In the genomic region with DNA sequence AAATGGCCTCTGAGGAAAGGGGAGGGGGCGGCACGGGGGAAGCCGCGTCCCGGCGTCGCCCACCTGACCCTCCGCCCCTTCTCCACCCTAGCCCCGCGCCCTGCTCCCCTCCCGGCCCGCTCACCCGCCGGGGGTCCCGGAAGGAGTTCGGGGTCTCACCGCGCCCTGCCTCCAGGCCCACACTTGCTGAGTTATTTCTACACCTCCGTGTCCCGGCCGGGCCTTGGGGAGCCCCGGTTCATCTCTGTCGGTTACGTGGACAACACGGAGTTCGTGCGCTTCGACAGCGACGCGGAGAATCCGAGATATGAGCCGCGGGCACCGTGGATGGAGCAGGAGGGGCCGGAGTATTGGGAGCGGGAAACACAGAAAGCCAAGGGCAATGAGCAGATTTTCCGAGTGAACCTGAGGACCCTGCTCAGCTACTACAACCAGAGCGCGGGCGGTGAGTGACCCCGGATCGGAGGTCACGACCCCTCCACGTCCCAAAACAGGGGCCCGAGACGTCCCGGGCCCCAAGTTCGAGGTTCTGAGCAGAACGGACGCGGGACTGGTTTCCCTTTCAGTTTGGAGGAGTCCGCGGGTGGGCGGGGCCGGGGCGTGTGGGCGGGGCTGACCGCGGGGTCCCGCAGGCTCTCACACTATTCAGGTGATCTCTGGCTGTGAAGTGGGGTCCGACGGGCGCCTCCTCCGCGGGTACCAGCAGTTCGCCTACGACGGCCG, we compare ENCODE assay signal across 7 mouse cellular contexts. TPM values are rescaled to one million over a fixed set of nuclear protein-coding genes. Genes with fewer than 3 reads are reported as not detected.
DNase-seq lines count a peak whose midpoint lies in the region; ATAC-seq and TF ChIP-seq lines count a peak whose summit lies in the region.

No protein-coding gene starts in this region.

- H3K4me3 ChIP-seq in MEL (ENCODE audit: control insufficient read depth in 1 of 2, insufficient read depth in 1 of 2, low read depth in 2 of 2, low read length in 2 of 2) = peak overlapping the region; percentile 81 to 96
- H3K4me3 ChIP-seq in bone marrow, adult 2 months (replicated peaks; ENCODE audit: control insufficient read depth, low read depth, low read length) = peak overlapping the region; percentile 88
- H3K4me3 ChIP-seq in gastrocnemius, adult 2 months = peak overlapping the region; percentile 94
- H3K4me3 ChIP-seq in intestine, embryonic 14.5 days (ENCODE audit: low read depth, low read length) = peak overlapping the region; percentile 60
- H3K4me3 ChIP-seq in liver, embryonic 16.5 days (ENCODE audit: low read depth, low read length) = peak overlapping the region; percentile 66

- no peak for TF ChIP-seq EP300 in MEL (IDR thresholded peaks at IDR 0.05; ENCODE audit: low read depth in 1 of 2, low read length in 2 of 2)

- H3K4me2 ChIP-seq in intestine, embryonic 14.5 days (ENCODE audit: low read length) = peak overlapping the region; percentile 97
- H3K4me2 ChIP-seq in liver, embryonic 16.5 days (ENCODE audit: low read depth, low read length) = peak overlapping the region; percentile 75

- H3K79me2 ChIP-seq in MEL (ENCODE audit: control insufficient read depth, insufficient read depth, low read length, poor library complexity) = peaks cover 1% of the 10 kb centered on the region; the same call in 1 of the 2 replicates

- H3K9ac ChIP-seq in MEL (ENCODE audit: control insufficient read depth, low read depth, low read length, poor library complexity, severe bottlenecking) = peak overlapping the region; percentile 86
- peak overlapping the region; percentile 55 for H3K9ac ChIP-seq in intestine, embryonic 14.5 days (ENCODE audit: low read length)
- H3K9ac ChIP-seq in liver, embryonic 16.5 days (ENCODE audit: low read depth, low read length) = peak overlapping the region; percentile 62

- WGBS in bone marrow, adult 2 months = under 1% methylated on average over 68 of the region's 70 CpGs
- WGBS in intestine, embryonic 14.5 days = 1% methylated on average over 63 of the region's 70 CpGs
- 2% methylated on average over 70 of the region's 70 CpGs for WGBS in liver, embryonic 16.5 days (ENCODE audit: insufficient replicate concordance)

- TF ChIP-seq CTCF in MEL (IDR thresholded peaks at IDR 0.05 in 2 of 3, conservative IDR thresholded peaks at IDR 0.05 in 1 of 3; ENCODE audit: control insufficient read depth in 1 of 3, insufficient read depth in 1 of 3, low read depth in 2 of 3, low read length in 3 of 3, poor library complexity in 1 of 3, severe bottlenecking in 1 of 3) = no peak
- TF ChIP-seq CTCF in bone marrow, adult 2 months (IDR thresholded peaks at IDR 0.05; ENCODE audit: control insufficient read depth, insufficient read depth, low read length) = no peak
- no peak for TF ChIP-seq CTCF in gastrocnemius, adult 2 months (IDR thresholded peaks at IDR 0.05)

- no peaks in the 10 kb centered on the region for H3K36me3 ChIP-seq in MEL (ENCODE audit: control insufficient read depth in 1 of 2, insufficient read depth in 2 of 2, low read length in 2 of 2)
- no peaks in the 10 kb centered on the region for H3K36me3 ChIP-seq in intestine, embryonic 14.5 days (ENCODE audit: control insufficient read depth, insufficient read depth, low read length)
- H3K36me3 ChIP-seq in liver, embryonic 16.5 days (ENCODE audit: control insufficient read depth, insufficient read depth) = no peaks in the 10 kb centered on the region

- intact Hi-C loops in gastrocnemius, adult 2 months (cut with DNase I) = no loop called here

- H3K9me3 ChIP-seq in MEL (replicated peaks; ENCODE audit: insufficient read depth, low read length) = no peaks in the 10 kb centered on the region
- H3K9me3 ChIP-seq in intestine, embryonic 14.5 days (ENCODE audit: control insufficient read depth, low read length) = no peaks in the 10 kb centered on the region
- H3K9me3 ChIP-seq in liver, embryonic 16.5 days (replicated peaks; ENCODE audit: control insufficient read depth, low read length) = no peaks in the 10 kb centered on the region; the same call in 1 of the 2 replicates

- TF ChIP-seq RAD21 in MEL (IDR thresholded peaks at IDR 0.05; ENCODE audit: low read depth, low read length) = no peak

- no peak overlapping the region for H3K27ac ChIP-seq in MEL (ENCODE audit: control insufficient read depth, low read depth, low read length)
- peak overlapping the region; percentile 73 for H3K27ac ChIP-seq in bone marrow, adult 2 months (ENCODE audit: control insufficient read depth, insufficient read depth, low read depth, low read length, poor library complexity)
- H3K27ac ChIP-seq in gastrocnemius, adult 2 months = peak overlapping the region; percentile 82
- no peak overlapping the region for H3K27ac ChIP-seq in intestine, embryonic 14.5 days (ENCODE audit: low read depth)
- no peak overlapping the region for H3K27ac ChIP-seq in liver, embryonic 16.5 days (ENCODE audit: low read length)

- TF ChIP-seq POLR2A in MEL (IDR thresholded peaks at IDR 0.05; ENCODE audit: control insufficient read depth in 1 of 2, insufficient read depth in 1 of 2, low read depth in 1 of 2, low read length in 2 of 2, poor library complexity in 1 of 2) = 0 out of 4 replicates have a peak, but pooled peaks of 1 of the 2 experiments have one; percentile 74
- TF ChIP-seq POLR2A in bone marrow, adult 2 months (IDR thresholded peaks at IDR 0.05; ENCODE audit: borderline replicate concordance, control insufficient read depth, low read depth, low read length) = peak; percentile 16; the same call in 1 of the 2 replicates

- no peaks in the 10 kb centered on the region for H3K4me1 ChIP-seq in MEL (ENCODE audit: control insufficient read depth in 1 of 2, insufficient read depth in 2 of 2, low read length in 2 of 2)
- no peaks in the 10 kb centered on the region for H3K4me1 ChIP-seq in bone marrow, adult 2 months (ENCODE audit: control insufficient read depth, insufficient read depth, low read length)
- H3K4me1 ChIP-seq in intestine, embryonic 14.5 days (replicated peaks; ENCODE audit: control insufficient read depth, insufficient read depth, low read length) = no peaks in the 10 kb centered on the region
- peaks cover 2% of the 10 kb centered on the region; the same call in 1 of the 2 replicates for H3K4me1 ChIP-seq in liver, embryonic 16.5 days (ENCODE audit: control insufficient read depth, low read depth, low read length)

- peak; percentile 77 for DNase-seq in MEL (ENCODE audit: low read depth, low spot score)
- peak; percentile 41 for DNase-seq in gastrocnemius, adult 2 months
- peak; percentile 79 for DNase-seq in intestine, embryonic 14.5 days (ENCODE audit: low spot score)
- peak; percentile 42 for DNase-seq in neural tube, embryonic 10.5 days (ENCODE audit: extremely low spot score, low spot score)
- DNase-seq in thymus, postnatal 10 days (ENCODE audit: low spot score in 2 of 2) = peak; percentile 23 to 45

- ATAC-seq in intestine, embryonic 14.5 days (replicated peaks; ENCODE audit: low FRiP score, low TSS enrichment, low read depth) = peak; percentile 81
- ATAC-seq in liver, embryonic 16.5 days (ENCODE audit: low read depth) = peak; percentile 52

- no peaks in the 10 kb centered on the region for H3K27me3 ChIP-seq in MEL (ENCODE audit: control insufficient read depth in 1 of 2, insufficient read depth in 2 of 2, low read length in 2 of 2)
- H3K27me3 ChIP-seq in intestine, embryonic 14.5 days (replicated peaks; ENCODE audit: control insufficient read depth, insufficient read depth, low read length) = no peaks in the 10 kb centered on the region
- peaks cover 12% of the 10 kb centered on the region for H3K27me3 ChIP-seq in liver, embryonic 16.5 days (ENCODE audit: control insufficient read depth, insufficient read depth, low read depth, low read length)

RNA-seq across cellular contexts. Expression of a gene that starts 0.5 kb away (rescaled TPM):
- 8.9 and 9.1 TPM in 2 replicates for total RNA-seq in MEL (2012; rRNA removed)
- 10 to 100 TPM in 1 of 2 experiments, not detected in 1; 25.5 TPM for polyA plus RNA-seq in MEL (2012; ENCODE audit: insufficient read depth in 1 of 2, insufficient read length in 2 of 2, low read depth in 1 of 2, low replicate concordance in 2 of 2, missing spikeins in 1 of 2)
- polyA plus RNA-seq in bone marrow, adult 2 months (2011; ENCODE audit: insufficient read depth, insufficient read length, low replicate concordance, missing spikeins) = 62.5 and 82.4 TPM in 2 replicates
- total RNA-seq in gastrocnemius, adult 2 months (2021) = 1 to 10 TPM; 3.1 to 3.5 TPM
- 2.5 and 4.4 TPM in 2 replicates for polyA plus RNA-seq in intestine, embryonic 14.5 days (2014; fragmentation: Nextera tagmentation; extraction: Ambion mirVana)
- polyA plus RNA-seq in liver, embryonic 16.5 days (2015; fragmentation: Nextera tagmentation; extraction: Ambion mirVana) = 2.1 and 2.5 TPM in 2 replicates

RNA-seq across cellular contexts. Expression of a gene that starts 37.8 kb away (rescaled TPM):
- 0.19 and 0.23 TPM in 2 replicates for total RNA-seq in MEL (2012; rRNA removed)
- 1 to 10 TPM in 1 of 2 experiments, not detected in 1; 4.1 TPM for polyA plus RNA-seq in MEL (2012; ENCODE audit: insufficient read depth in 1 of 2, insufficient read length in 2 of 2, low read depth in 1 of 2, low replicate concordance in 2 of 2, missing spikeins in 1 of 2)
- polyA plus RNA-seq in bone marrow, adult 2 months (2011; ENCODE audit: insufficient read depth, insufficient read length, low replicate concordance, missing spikeins) = not detected in 2 replicates
- under 1 TPM; 0.17 to 0.20 TPM for total RNA-seq in gastrocnemius, adult 2 months (2021)
- 37.3 and 39.1 TPM in 2 replicates for polyA plus RNA-seq in intestine, embryonic 14.5 days (2014; fragmentation: Nextera tagmentation; extraction: Ambion mirVana)
- 1.3 and 2.6 TPM in 2 replicates for polyA plus RNA-seq in liver, embryonic 16.5 days (2015; fragmentation: Nextera tagmentation; extraction: Ambion mirVana)

RNA-seq across cellular contexts. Expression of a gene that starts 44.8 kb away (rescaled TPM):
- 1.4 and 1.8 TPM in 2 replicates for total RNA-seq in MEL (2012; rRNA removed)
- polyA plus RNA-seq in MEL (2012; ENCODE audit: insufficient read depth in 1 of 2, insufficient read length in 2 of 2, low read depth in 1 of 2, low replicate concordance in 2 of 2, missing spikeins in 1 of 2) = 10 to 100 TPM in 1 of 2 experiments, not detected in 1; 11.7 TPM
- 52.3 and 95.2 TPM in 2 replicates for polyA plus RNA-seq in bone marrow, adult 2 months (2011; ENCODE audit: insufficient read depth, insufficient read length, low replicate concordance, missing spikeins)
- under 1 TPM in 1 of 2 experiments, not detected in 1; 0.18 TPM for total RNA-seq in gastrocnemius, adult 2 months (2021)
- 2.0 and 2.1 TPM in 2 replicates for polyA plus RNA-seq in intestine, embryonic 14.5 days (2014; fragmentation: Nextera tagmentation; extraction: Ambion mirVana)
- polyA plus RNA-seq in liver, embryonic 16.5 days (2015; fragmentation: Nextera tagmentation; extraction: Ambion mirVana) = 8.7 and 9.7 TPM in 2 replicates

RNA-seq across cellular contexts. Expression of a gene that starts 59.1 kb away (rescaled TPM):
- total RNA-seq in MEL (2012; rRNA removed) = 0.23 TPM in 1 of 2 replicates, not detected in the other
- 1 to 10 TPM in 1 of 2 experiments, not detected in 1; 4.0 TPM for polyA plus RNA-seq in MEL (2012; ENCODE audit: insufficient read depth in 1 of 2, insufficient read length in 2 of 2, low read depth in 1 of 2, low replicate concordance in 2 of 2, missing spikeins in 1 of 2)
- polyA plus RNA-seq in bone marrow, adult 2 months (2011; ENCODE audit: insufficient read depth, insufficient read length, low replicate concordance, missing spikeins) = 43.9 and 101 TPM in 2 replicates
- total RNA-seq in gastrocnemius, adult 2 months (2021) = under 1 TPM; 0.61 to 0.82 TPM
- polyA plus RNA-seq in intestine, embryonic 14.5 days (2014; fragmentation: Nextera tagmentation; extraction: Ambion mirVana) = 8.1 and 9.0 TPM in 2 replicates
- polyA plus RNA-seq in liver, embryonic 16.5 days (2015; fragmentation: Nextera tagmentation; extraction: Ambion mirVana) = 16.0 and 16.6 TPM in 2 replicates

RNA-seq across cellular contexts. Expression of a gene that starts 59.7 kb away (rescaled TPM):
- 1.7 TPM in 2 replicates for total RNA-seq in MEL (2012; rRNA removed)
- under 1 TPM in 1 of 2 experiments, not detected in 1; 0.52 TPM for polyA plus RNA-seq in MEL (2012; ENCODE audit: insufficient read depth in 1 of 2, insufficient read length in 2 of 2, low read depth in 1 of 2, low replicate concordance in 2 of 2, missing spikeins in 1 of 2)
- not detected in 2 replicates for polyA plus RNA-seq in bone marrow, adult 2 months (2011; ENCODE audit: insufficient read depth, insufficient read length, low replicate concordance, missing spikeins)
- under 1 TPM; 0.25 to 0.36 TPM for total RNA-seq in gastrocnemius, adult 2 months (2021)
- polyA plus RNA-seq in intestine, embryonic 14.5 days (2014; fragmentation: Nextera tagmentation; extraction: Ambion mirVana) = 1.2 and 1.6 TPM in 2 replicates
- polyA plus RNA-seq in liver, embryonic 16.5 days (2015; fragmentation: Nextera tagmentation; extraction: Ambion mirVana) = 0.56 and 0.77 TPM in 2 replicates

Comparison
In these comparisons a context has a peak if more than half of its experiments do, and no peak if none do; other contexts are left out.
1. H3K27ac ChIP-seq: peak in bone marrow, adult 2 months (single experiment) and gastrocnemius, adult 2 months (single experiment); none in MEL (single experiment), intestine, embryonic 14.5 days (single experiment) and liver, embryonic 16.5 days (single experiment).
2. Peak in every context shown above with its lines, with median percentiles within 50 percentile points of each other: DNase-seq, H3K4me3 ChIP-seq and H3K9ac ChIP-seq.